Mouse (Mus musculus) MEL (cell line): ENCODE measurements around the gene Tle4. TPM values are rescaled to one million over a fixed set of nuclear protein-coding genes. Genes with fewer than 3 reads are reported as not detected.

Experiments used
- DNase-seq: peaks from one replicate; pipeline ENCODE4 v3.0.0; 2011; ENCODE audit warnings: low read depth, low spot score
- H3K27ac ChIP-seq: 2 replicates; pipeline ENCODE4 v1.5.1; 2012; ENCODE audit warnings: low read depth, mild to moderate bottlenecking, control low read depth, low read length, moderate library complexity; ENCODE audit not compliant: control insufficient read depth
- H3K27me3 ChIP-seq, 2 experiments: fragments of 150-350 bp in 1 of 2; sonication (generic) in 1 of 2; 2 replicates each; pipeline ENCODE4 v1.6.1; 2012; ENCODE audit warnings: low read length in 2 of 2, mild to moderate bottlenecking in 2 of 2, improper control_type of control experiment in 1 of 2, moderate library complexity in 1 of 2; ENCODE audit not compliant: insufficient read depth in 2 of 2, control insufficient read depth in 1 of 2
- H3K36me3 ChIP-seq, 2 experiments: 2 replicates each; pipeline ENCODE4 v1.6.1; 2012 to 2014; ENCODE audit warnings: low read length in 2 of 2, improper control_type of control experiment in 1 of 2, inconsistent platforms in 1 of 2, mild to moderate bottlenecking in 1 of 2; ENCODE audit not compliant: insufficient read depth in 2 of 2, control insufficient read depth in 1 of 2
- H3K4me1 ChIP-seq, 2 experiments: fragments of 150-350 bp in 1 of 2; sonication (generic) in 1 of 2; 2 replicates each; pipeline ENCODE4 v1.6.1; 2012; ENCODE audit warnings: low read length in 2 of 2, improper control_type of control experiment in 1 of 2, mild to moderate bottlenecking in 1 of 2; ENCODE audit not compliant: insufficient read depth in 2 of 2, control insufficient read depth in 1 of 2
- H3K4me3 ChIP-seq, 2 experiments: fragments of 150-350 bp in 1 of 2; sonication (generic) in 1 of 2; 2 replicates each; pipeline ENCODE4 v1.5.1; 2012; ENCODE audit warnings: low read depth in 2 of 2, low read length in 2 of 2, mild to moderate bottlenecking in 2 of 2, moderate library complexity in 2 of 2, control low read depth in 1 of 2, improper control_type of control experiment in 1 of 2; ENCODE audit not compliant: control insufficient read depth in 1 of 2, insufficient read depth in 1 of 2
- H3K79me2 ChIP-seq: 2 replicates; pipeline ENCODE4 v1.6.1; 2012; ENCODE audit warnings: mild to moderate bottlenecking, low read length, moderate library complexity; ENCODE audit not compliant: control insufficient read depth, poor library complexity, insufficient read depth
- H3K9ac ChIP-seq: 2 replicates; pipeline ENCODE4 v1.6.1; 2012; ENCODE audit warnings: low read depth, mild to moderate bottlenecking, control low read depth, low read length, moderate library complexity; ENCODE audit not compliant: control insufficient read depth, poor library complexity, severe bottlenecking
- H3K9me3 ChIP-seq: fragments of 150-350 bp; sonication (generic); replicated peaks from 2 replicates; pipeline ENCODE4 v1.6.1; 2012; ENCODE audit warnings: mild to moderate bottlenecking, low read length, improper control_type of control experiment, moderate library complexity; ENCODE audit not compliant: insufficient read depth
- CHD2 ChIP-seq: IDR thresholded peaks from 2 replicates; pipeline ENCODE4 v1.6.1; 2011; ENCODE audit warnings: low read length, improper control_type of control experiment
- EP300 ChIP-seq, 2 experiments: IDR thresholded peaks; 2 replicates each; pipeline ENCODE4 v1.6.1; 2011; ENCODE audit warnings: improper control_type of control experiment in 2 of 2, low read length in 2 of 2, low read depth in 1 of 2, mild to moderate bottlenecking in 1 of 2
- ETS1 ChIP-seq: IDR thresholded peaks from 2 replicates; pipeline ENCODE4 v1.6.1; 2012; ENCODE audit warnings: low read depth, mild to moderate bottlenecking, inconsistent platforms, low read length, improper control_type of control experiment, moderate library complexity
- GABPA ChIP-seq: IDR thresholded peaks from 2 replicates; pipeline ENCODE4 v1.6.1; 2012; ENCODE audit warnings: low read depth, mild to moderate bottlenecking, inconsistent platforms, low read length, improper control_type of control experiment, moderate library complexity
- GATA1 ChIP-seq: IDR thresholded peaks from 2 replicates; pipeline ENCODE4 v1.6.1; 2011; ENCODE audit warnings: low read depth, low read length, improper control_type of control experiment
- HCFC1 ChIP-seq: IDR thresholded peaks from 2 replicates; pipeline ENCODE4 v1.6.1; 2012; ENCODE audit warnings: low read depth, mild to moderate bottlenecking, inconsistent platforms, low read length, improper control_type of control experiment, moderate library complexity
- JUND ChIP-seq: IDR thresholded peaks from 2 replicates; pipeline ENCODE4 v1.6.1; 2011; ENCODE audit warnings: low read depth, mild to moderate bottlenecking, improper control_type of control experiment, low read length
- KAT2A ChIP-seq: conservative IDR thresholded peaks from 2 replicates; pipeline ENCODE4 v1.6.1; 2012; ENCODE audit warnings: low read depth, low read length, improper control_type of control experiment, inconsistent platforms
- NELFE ChIP-seq: IDR thresholded peaks from 2 replicates; pipeline ENCODE4 v1.6.1; 2011; ENCODE audit warnings: low read depth, low read length, improper control_type of control experiment
- NRF1 ChIP-seq: IDR thresholded peaks from 2 replicates; pipeline ENCODE4 v1.6.1; 2014; ENCODE audit warnings: low read depth, mild to moderate bottlenecking, inconsistent platforms, low read length, improper control_type of control experiment, moderate library complexity; ENCODE audit not compliant: poor library complexity, insufficient read depth, severe bottlenecking
- POLR2A ChIP-seq, 2 experiments: IDR thresholded peaks; 2 replicates each; pipeline ENCODE4 v1.6.1; 2011 to 2012; ENCODE audit warnings: low read length in 2 of 2, mild to moderate bottlenecking in 2 of 2, control low read depth in 1 of 2, improper control_type of control experiment in 1 of 2, low read depth in 1 of 2, moderate library complexity in 1 of 2; ENCODE audit not compliant: control insufficient read depth in 1 of 2, insufficient read depth in 1 of 2, poor library complexity in 1 of 2
- RCOR1 ChIP-seq: IDR thresholded peaks from 2 replicates; pipeline ENCODE4 v1.6.1; 2012; ENCODE audit warnings: low read depth, mild to moderate bottlenecking, inconsistent platforms, low read length, improper control_type of control experiment
- SIN3A ChIP-seq: IDR thresholded peaks from 2 replicates; pipeline ENCODE4 v1.6.1; 2012; ENCODE audit warnings: low read length, improper control_type of control experiment, inconsistent platforms
- TAL1 ChIP-seq: IDR thresholded peaks from 2 replicates; pipeline ENCODE4 v1.6.1; 2012; ENCODE audit warnings: mild to moderate bottlenecking, inconsistent platforms, low read length, moderate library complexity, mixed read lengths
- TCF12 ChIP-seq: IDR thresholded peaks from 2 replicates; pipeline ENCODE4 v1.6.1; 2014; ENCODE audit warnings: low read depth, mild to moderate bottlenecking, inconsistent platforms, low read length, improper control_type of control experiment, moderate library complexity
- USF1 ChIP-seq: IDR thresholded peaks from 2 replicates; pipeline ENCODE4 v1.6.1; 2014; ENCODE audit warnings: low read depth, mild to moderate bottlenecking, inconsistent platforms, low read length, improper control_type of control experiment, moderate library complexity
- ZNF384 ChIP-seq: IDR thresholded peaks from 2 replicates; pipeline ENCODE4 v1.6.1; 2012; ENCODE audit warnings: low read depth, mild to moderate bottlenecking, inconsistent platforms, low read length, improper control_type of control experiment
- polyA plus RNA-seq, 2 experiments: library from polyadenylated mRNA; stranded (reverse) in 1 of 2; unstranded in 1 of 2; fragments of >175 nt in 1 of 2; fragments of >200 nt in 1 of 2; gene quantifications; 2 replicates each; pipeline versions ENCODE4 v1.2.1 to v1.2.4; 2012; ENCODE audit warnings: low replicate concordance in 2 of 2, low read depth in 1 of 2; ENCODE audit not compliant: insufficient read length in 2 of 2, insufficient read depth in 1 of 2, missing spikeins in 1 of 2
- total RNA-seq: library from RNA; depleted of rRNA; stranded (reverse); fragments of 300-350 nt; gene quantifications from 2 replicates; pipeline ENCODE4 v1.2.3, GENCODE M21; 2012

Tle4 gene
- total and polyA plus RNA-seq, 3 experiments: 6.0 to 42.5 (median 14.0) TPM

DNA sequence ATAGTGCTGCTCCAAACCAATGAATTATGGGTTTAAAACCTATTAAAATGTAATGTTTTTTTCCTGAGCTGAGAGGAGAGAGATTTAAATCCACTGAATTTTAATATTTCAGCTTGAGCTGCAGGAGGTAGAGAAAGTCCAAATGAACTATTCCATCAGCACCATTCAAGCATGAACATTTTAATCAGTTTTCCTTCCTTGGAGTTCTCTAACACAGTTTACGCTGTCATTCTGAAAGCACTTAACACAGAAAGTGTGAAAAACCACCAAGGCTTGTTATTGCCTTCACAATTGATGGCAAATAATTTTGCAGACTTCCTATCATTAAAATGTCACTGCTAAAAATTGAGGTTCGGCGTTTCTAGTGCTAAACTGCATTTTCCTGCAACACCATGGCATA, 57.2 kb downstream of the Tle4 start:
- no peak overlapping the region for H3K9ac ChIP-seq
- no peaks in the 10 kb centered on the region for H3K27me3 ChIP-seq
- no peak overlapping the region for H3K27ac ChIP-seq
- H3K4me1 ChIP-seq: no peaks in the 10 kb centered on the region
- no peak overlapping the region for H3K4me3 ChIP-seq
- no peak for DNase-seq
- peaks cover 0 to 3% of the 10 kb centered on the region in 2 experiments; a peak in 1 of 4 replicates for H3K36me3 ChIP-seq
- no peaks in the 10 kb centered on the region for H3K9me3 ChIP-seq
- TF ChIP-seq SIN3A (no peak), GABPA (no peak), RCOR1 (no peak)
- TF ChIP-seq, all 39 proteins: peak for 0
- H3K79me2 ChIP-seq: no peaks in the 10 kb centered on the region

DNA sequence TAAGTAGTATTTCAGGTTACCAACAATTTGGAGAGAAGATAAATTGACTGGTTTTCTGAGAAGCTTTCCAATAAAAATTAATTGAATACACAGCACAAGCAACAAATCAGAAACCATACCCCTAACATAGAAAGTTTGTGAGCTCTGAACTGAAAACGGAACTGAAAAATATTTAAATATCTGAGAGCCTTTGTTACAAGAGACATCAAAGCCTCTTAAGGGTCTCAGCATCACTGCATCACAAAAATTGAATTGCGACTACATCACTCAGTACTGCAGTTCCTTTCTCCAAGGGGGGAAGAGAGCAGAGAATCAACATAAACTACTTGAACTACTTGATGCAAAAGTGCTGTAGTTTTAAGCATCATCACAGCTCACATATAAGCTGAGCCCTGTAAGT, 61.2 kb downstream of the Tle4 start:
- Histone ChIP-seq H3K27ac (no peak overlapping the region), H3K27me3 (no peaks in the 10 kb centered on the region), H3K4me3 (no peak overlapping the region), H3K36me3 (peaks cover 0 to 5% of the 10 kb centered on the region in 2 experiments; a peak in 3 of 4 replicates), H3K79me2 (no peaks in the 10 kb centered on the region), H3K9ac (no peak overlapping the region), H3K4me1 (0 out of 4 replicates have a peak, but pooled peaks cover 0 to 4% of the 10 kb centered on the region in 2 experiments), H3K9me3 (no peaks in the 10 kb centered on the region)
- DNase-seq: no peak
- TF ChIP-seq USF1 (no peak), ZNF384 (no peak), CHD2 (no peak), POLR2A (IDR thresholded peaks at IDR 0.05; ENCODE audit: control insufficient read depth in 1 of 2, insufficient read depth in 1 of 2, low read depth in 1 of 2, low read length in 2 of 2, poor library complexity in 1 of 2) (no peak), RCOR1 (no peak), EP300 (IDR thresholded peaks at IDR 0.05; ENCODE audit: low read depth in 1 of 2, low read length in 2 of 2) (no peak), HCFC1 (no peak), GATA1 (no peak), TAL1 (no peak), ETS1 (no peak), SIN3A (no peak), KAT2A (no peak), NELFE (no peak), TCF12 (no peak)

DNA sequence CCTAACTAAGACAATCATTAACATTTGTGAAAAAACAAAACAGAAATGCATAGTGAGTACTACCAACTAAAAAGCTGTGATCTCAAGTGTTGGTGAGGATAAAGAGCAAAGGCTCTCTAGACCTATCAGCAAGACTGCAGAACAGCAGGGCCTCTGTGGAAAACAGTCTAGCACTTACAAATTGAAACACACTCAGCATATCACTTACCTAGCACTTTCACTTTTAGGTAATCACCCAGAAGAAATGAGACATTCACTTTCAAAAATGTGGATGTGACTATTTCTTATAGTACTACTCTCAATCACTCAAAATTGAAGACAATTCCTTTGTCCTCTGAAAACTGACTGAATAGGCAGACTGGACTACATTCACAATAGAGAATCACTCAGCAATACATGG, 63.4 kb downstream of the Tle4 start:
- peaks cover 0 to 5% of the 10 kb centered on the region in 2 experiments; a peak in 3 of 4 replicates for H3K36me3 ChIP-seq
- no peaks in the 10 kb centered on the region for H3K27me3 ChIP-seq
- DNase-seq: no peak
- no peak overlapping the region for H3K27ac ChIP-seq
- H3K9ac ChIP-seq: no peak overlapping the region
- TF ChIP-seq JUND: no peak
- TF ChIP-seq NRF1: no peak
- H3K4me1 ChIP-seq: 0 out of 4 replicates have a peak, but pooled peaks cover 0 to 4% of the 10 kb centered on the region in 2 experiments
- H3K4me3 ChIP-seq: no peak overlapping the region
- H3K79me2 ChIP-seq: no peaks in the 10 kb centered on the region
- H3K9me3 ChIP-seq: no peaks in the 10 kb centered on the region
